Mouse (Mus musculus) mouse embryonic stem cell (cell line): Measurements from ENCODE around the gene Ms4a4b.
"Not testable (repeated sequence)": the region's sequence is repeated elsewhere in the genome, so short reads cannot be mapped to it uniquely, and the experiment has no call there.

Experiments used
- in situ Hi-C, 2 experiments: fragments of 300-500 bp; cut with MboI; formaldehyde crosslinking; loops; 1 replicate in 1 of 2; 3 replicates in 1 of 2; pipeline ENCODE4 v1.14.3; 2019 to 2020; ENCODE audit warnings: low sequenced_read_pairs in 2 of 2, low pct_unique_long_range_greater_than_20kb in 1 of 2, mixed read lengths in 1 of 2; ENCODE audit not compliant: unreplicated experiment in 1 of 2

Ms4a4b gene

GRCm38 (mm10) chr19:11443338-11443737, at the start of gene Ms4a4b:
Ms4a4b (plus strand) TSS chr19:11443553.
- in situ Hi-C loops = no loop called here

DNA sequence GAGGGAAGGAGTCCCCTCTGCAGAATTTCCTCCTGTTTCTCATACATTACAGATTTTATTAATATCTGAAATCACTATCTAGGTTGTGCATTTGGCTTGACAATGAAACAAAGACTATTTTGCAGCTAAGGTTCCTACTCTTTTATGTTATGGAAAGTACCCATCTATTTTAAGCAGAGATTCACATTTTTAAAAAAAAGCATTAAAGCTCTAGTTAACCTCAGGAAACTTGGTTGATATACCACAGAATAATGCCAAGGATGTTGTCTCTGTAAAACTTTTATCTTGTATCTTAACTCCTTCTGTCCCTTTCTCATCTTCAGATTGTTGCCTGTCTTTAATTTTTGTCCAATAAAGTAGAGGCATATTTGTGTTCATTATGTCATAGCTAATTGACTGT, 47.6 kb upstream of the Ms4a4b start:
- in situ Hi-C loops = no loop called here

DNA sequence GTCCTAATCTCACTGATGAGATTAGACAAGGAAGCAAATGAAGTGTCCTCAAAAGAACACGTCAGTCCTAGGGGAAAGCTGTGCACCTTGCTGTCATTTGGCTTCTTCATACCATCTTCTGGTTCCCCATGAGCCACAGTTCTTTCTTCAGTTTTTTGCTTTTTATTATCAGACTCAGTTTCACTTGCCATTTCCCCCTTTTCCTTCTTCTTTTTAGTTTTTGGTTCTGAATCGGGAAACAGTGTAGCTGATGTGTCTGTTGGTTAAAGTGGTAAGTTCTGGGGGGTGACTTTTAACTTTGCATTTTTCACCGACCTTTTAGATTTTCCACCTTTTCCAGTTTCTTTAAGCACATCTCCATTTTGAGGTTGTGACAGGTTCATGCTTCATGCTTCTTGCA, 38.8 kb upstream of the Ms4a4b start, which contains the start of gene Ms4a4c:
Gene Ms4a4c (plus strand): TSS at position 244 of the 400 bp plus-strand sequence.
- in situ Hi-C loops = no loop called here

- in situ Hi-C loops = no loop called here
These were observed 35.9 kb upstream of the Ms4a4b start for GRCm38 (mm10) chr19:11407428-11407827.

- in situ Hi-C loops = no loop called here
These were observed 34.8 kb upstream of the Ms4a4b start for GRCm38 (mm10) chr19:11408591-11408990.

DNA sequence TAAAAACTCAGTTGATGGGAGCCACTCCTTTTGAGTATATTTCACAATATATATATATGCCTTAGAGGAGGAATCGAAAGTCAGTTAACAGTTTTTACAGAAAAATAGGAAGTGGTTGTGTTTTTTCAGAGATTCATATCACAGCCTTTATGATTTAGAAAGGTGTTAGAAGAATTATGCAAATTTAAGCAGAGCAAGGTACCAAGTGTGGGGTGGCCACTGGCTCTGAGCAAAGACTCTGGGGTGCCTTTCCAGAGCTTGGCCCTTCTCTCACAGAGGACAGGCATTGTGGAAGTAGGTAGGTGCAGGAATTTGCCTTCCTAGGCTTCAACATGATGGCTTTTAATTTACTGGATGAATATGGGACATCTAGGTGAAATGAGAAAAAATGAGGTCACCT, 31.7 kb upstream of the Ms4a4b start:
- in situ Hi-C loops = no loop called here

- in situ Hi-C loops = no loop called here
These were observed 29.3 kb upstream of the Ms4a4b start for GRCm38 (mm10) chr19:11414084-11414483.

DNA sequence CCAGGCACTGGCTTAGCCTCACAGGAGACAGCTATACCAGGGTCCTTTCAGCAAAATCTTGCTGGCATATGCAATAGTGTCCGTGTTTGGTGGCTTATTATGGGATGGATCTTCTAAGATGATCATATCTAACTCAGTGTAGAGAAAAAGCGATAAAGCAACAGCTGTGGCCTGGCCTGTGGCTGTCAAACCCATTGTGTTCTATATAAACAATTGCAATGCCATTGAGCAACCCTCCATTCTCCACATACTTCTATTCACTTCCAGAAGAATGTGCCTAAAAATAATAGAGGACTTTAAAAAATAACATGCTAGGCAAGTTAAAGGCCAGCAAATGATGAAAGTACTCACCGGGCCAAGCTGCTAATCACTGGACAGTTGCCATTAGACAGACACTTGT, 27.8 kb upstream of the Ms4a4b start:
- in situ Hi-C loops = no loop called here

DNA sequence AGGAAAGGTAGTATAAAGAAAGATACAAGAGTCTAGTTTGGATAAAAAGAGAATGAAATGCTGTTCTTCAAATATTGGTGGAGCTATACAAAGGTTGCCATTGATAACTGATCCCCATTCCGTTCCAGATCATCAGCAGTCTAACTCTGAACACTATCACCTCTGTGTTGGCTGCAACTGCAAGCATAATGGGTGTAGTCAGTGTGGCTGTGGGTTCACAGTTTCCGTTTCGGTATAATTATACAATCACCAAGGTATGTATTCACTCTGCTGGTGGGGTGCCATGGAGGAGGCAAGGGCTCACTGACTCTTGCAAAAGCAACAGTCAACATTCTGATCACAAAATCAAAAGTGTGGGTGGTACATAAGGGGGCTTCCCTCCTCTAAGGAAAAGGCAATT, 24.5 kb upstream of the Ms4a4b start:
- in situ Hi-C loops = not testable (repeated sequence)

DNA sequence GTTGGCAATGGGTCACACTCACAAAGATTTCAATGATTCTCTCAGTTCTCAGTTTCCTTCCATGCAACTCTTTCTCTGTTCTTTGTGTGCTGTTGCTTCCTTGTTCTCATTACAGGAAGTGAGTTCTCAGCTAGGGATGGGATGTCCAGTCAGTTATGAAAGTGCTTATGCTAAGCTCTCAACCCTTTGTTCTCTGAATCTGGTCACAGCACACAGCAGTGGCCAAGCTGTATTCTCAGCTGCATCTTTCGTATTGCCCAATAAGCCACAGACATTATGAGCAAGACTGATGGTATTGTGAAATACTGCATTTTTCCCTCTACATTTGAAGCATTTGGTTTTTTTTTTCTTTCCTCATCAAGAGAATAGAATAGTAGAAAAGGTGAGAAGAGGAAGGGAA, 12.1 kb upstream of the Ms4a4b start:
- in situ Hi-C loops = not testable (repeated sequence)

GRCm38 (mm10) chr19:11435058-11435834, 8.1 kb upstream of the Ms4a4b start:
- in situ Hi-C loops = no loop called here

DNA sequence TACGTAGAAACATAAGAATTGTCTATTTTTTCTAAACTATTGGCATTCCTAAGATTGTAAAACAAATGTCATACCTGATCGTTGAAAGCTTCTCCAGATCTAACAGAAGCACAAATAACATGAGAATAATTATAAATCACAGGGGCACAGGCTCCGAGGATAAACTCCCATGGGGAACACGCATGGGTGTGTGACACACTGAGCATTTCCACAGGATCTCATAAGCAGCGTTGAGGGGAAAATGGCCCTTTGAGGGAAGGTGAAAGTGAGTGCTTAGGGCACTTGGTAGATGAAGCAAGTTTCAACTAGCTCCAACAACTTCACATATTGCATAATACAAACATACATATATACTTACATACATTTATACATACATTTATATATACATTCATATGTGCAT, 611 bp downstream of the Ms4a4b start:
- in situ Hi-C loops = no loop called here

DNA sequence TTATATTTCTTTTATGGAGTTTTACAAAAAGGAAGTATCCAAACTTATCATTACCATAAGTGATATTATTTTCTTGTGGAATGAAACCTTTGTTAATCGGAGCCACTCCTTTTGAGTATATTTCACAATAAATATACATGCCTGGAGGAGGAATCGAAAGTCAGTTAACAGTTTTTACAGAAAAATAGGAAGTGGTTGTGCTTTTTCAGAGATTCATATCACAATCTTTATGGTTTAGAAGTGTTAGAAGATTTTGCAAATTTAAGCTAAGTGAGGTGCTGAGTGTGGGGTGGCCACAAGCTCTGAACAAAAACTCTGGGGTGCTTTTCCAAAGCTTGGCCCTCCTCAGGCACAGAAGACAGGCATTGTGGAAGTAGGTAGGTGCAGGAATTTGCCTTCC, 3.9 kb downstream of the Ms4a4b start:
- in situ Hi-C loops = no loop called here

DNA sequence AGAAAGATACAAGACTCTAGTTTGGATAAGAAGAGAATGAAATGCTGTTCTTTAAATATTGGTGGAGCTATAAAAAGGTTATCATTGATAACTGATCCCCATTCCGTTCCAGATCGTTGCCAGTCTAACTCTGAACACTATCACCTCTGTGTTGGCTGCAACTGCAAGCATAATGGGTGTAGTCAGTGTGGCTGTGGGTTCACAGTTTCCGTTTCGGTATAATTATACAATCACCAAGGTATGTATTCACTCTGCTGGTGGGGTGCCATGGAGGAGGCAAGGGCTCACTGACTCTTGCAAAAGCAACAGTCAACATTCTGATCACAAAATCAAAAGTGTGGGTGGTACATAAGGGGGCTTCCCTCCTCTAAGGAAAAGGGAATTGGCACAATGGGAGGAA, 15.7 kb downstream of the Ms4a4b start:
- in situ Hi-C loops = not testable (repeated sequence)

- in situ Hi-C loops = not testable (repeated sequence)
These were observed 21.4 kb downstream of the Ms4a4b start for GRCm38 (mm10) chr19:11464795-11465194.

GRCm38 (mm10) chr19:11466471-11466870, 23.1 kb downstream of the Ms4a4b start:
- in situ Hi-C loops = no loop called here

- in situ Hi-C loops = not testable (repeated sequence)
These were observed 25.0 kb downstream of the Ms4a4b start for GRCm38 (mm10) chr19:11468361-11468760.

GRCm38 (mm10) chr19:11469215-11469614, 25.9 kb downstream of the Ms4a4b start, which contains the start of gene Ms4a6c:
Ms4a6c (plus strand) TSS chr19:11469366.
- in situ Hi-C loops = not testable (repeated sequence)

DNA sequence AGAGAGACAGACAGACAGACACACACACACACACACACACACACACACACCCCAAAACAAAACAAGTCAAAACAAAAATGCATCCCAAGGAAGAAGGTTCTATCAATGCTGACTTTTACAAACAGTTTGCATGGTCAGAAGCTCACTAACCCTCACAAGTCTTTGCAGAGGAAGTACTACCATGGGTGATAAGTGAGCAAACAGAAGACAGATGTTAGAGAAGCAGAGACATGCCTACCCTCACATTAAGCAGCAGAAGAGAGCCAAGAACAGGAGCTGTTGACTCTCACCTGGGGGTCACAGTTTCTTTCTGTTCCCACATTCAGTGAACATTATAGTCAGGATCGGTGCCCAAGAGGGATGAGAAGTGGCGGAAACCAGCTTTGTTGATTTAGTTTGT, 36.4 kb downstream of the Ms4a4b start:
- in situ Hi-C loops = no loop called here

GRCm38 (mm10) chr19:11482684-11483083, 39.3 kb downstream of the Ms4a4b start:
- in situ Hi-C loops = no loop called here
